Mouse (Mus musculus): ENCODE results near the gene Slc12a8.
A peak's percentile ranks its signal among the peaks of the same experiment; 100 is the strongest.

Gene Slc12a8

GRCm38 (mm10) chr16:33676347-33677312, 159.5 kb downstream of the Slc12a8 start:
- DNase-seq = no peak

- no peak for DNase-seq
These were observed 160.2 kb downstream of the Slc12a8 start for GRCm38 (mm10) chr16:33677313-33677690.

- no peak for DNase-seq
These were observed 160.8 kb downstream of the Slc12a8 start for GRCm38 (mm10) chr16:33677901-33678300.

GRCm38 (mm10) chr16:33680271-33680670, 163.1 kb downstream of the Slc12a8 start:
- DNase-seq = no peak

- no peak for DNase-seq
These were observed 163.7 kb downstream of the Slc12a8 start for GRCm38 (mm10) chr16:33680816-33681215.

- DNase-seq = no peak
These were observed 164.5 kb downstream of the Slc12a8 start for GRCm38 (mm10) chr16:33681661-33682060.

GRCm38 (mm10) chr16:33682651-33683050, 165.5 kb downstream of the Slc12a8 start:
- DNase-seq = no peak

DNA sequence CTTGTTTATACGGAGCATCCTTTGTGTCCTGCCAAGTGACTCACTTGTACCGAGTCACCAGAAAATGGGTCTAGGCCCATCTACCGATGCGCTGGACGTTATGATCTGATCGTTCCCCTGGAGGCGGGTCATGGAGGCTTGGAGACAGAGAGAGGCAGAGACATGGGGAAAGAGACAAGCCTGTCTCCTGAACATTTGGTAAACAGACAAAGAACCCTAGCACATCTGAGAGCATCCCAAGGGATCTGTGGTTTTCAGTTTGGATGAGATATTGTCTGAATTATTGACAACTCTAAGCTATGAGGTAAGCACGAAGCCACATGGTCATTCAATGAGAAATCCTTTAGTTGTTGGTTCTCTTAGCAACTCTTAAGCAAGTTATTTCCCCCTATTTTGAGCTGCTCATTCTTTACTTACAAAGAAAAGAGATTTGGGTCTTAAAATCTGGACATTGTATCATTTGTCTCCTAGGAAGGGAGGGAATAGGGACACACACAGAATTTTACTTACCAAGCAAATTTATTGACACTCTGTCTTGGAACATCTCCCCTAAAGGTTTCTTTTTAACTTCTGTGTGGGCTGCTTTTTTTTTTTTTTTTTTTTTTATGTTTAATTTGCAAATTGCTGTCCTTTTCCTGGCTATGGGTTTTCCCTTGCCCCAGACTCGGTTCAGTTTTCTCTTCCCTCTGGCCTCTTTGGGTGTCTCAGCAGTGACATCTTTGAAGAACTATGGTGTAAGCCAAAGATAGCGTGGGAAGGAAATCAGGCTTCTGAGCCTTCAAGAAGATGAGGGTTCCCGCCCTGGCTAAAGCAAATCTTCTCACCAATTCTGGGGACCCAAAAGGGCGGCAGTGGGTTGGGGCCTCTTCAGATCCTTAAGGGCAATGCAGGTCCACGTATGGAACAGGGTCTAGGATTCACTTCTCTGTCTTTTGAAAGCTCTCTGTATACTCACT, 166.4 kb downstream of the Slc12a8 start:
- no peak for DNase-seq

DNA sequence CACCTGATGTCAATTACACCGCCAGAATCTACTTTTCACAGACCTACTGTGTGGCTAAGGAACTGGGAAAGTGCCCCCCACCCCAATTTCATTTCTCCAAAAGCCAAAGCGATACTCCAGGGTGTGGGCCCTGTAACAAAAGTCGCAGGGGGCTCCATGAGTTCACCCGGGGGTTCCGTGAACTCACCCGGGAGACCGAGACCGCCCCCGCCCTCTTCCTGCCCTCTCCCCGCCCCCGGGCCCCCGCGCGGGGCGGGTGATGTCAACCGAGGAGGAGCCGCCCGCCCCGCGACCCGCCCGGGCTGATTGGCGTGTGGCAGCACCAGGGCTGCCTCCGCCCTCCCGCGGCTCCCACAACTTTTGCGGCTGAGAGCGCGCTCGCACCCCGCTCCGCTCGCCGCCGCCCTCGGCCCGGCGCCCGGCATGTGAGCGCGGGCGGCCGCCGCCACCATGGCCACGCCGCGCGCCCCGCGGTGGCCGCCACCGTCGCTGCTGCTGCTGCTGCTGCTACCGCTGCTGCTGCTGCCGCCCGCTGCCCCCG, 167.1 kb downstream of the Slc12a8 start, which contains the start of gene Heg1:
Gene Heg1, plus strand, starts transcription at position 209 of the 541 bp plus-strand sequence.
- peak; percentile 87 for DNase-seq

DNA sequence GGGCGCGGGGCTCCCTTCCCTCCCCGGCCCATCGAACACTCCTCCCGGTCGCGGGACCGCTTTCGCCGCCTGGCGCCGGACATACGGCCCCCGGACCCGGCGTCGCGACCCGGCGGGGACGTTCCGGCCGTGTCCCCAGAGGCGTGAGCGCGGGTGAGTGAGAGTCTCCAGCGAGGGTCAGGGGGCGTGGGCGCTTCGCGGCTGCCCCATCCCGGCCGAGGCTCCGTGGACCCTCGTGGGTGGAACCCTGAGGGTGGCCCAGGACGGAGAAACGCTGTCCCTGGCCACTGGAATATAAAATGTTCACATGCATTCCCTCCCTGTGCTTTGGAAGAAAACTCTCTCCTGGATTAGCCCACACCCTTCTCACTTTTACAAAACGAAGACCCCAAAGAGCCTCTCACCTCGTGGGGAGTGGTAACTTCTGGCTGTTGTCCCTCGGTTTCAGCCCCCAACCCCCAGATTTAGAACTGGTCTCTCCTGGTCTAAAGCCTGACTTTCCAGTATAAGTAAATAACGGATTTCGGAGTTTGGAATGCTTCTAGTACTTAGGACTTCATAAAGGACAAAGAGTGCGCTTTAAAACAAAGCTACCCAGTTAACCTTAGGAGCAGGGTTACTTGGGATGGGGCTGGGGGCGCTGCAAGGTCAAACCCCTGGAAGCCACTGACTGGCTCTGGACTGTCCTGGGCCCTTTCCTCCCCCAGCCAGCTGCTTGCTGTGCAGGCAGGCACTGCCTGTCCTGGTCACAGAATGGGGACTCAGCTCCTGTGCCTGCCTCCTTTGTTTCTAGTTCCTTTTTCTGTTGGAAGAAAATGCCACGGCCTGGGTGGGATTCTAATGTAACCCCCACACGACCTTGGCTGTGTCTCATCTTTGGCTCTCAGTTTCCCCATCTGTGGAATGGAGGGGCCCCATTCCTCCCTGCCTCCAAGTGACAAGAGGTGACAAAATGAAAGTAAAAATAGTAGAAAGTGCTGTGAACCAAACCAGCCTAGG, 167.9 kb downstream of the Slc12a8 start:
- peak; percentile 25 for DNase-seq

GRCm38 (mm10) chr16:33686056-33686455, 168.9 kb downstream of the Slc12a8 start:
- no peak for DNase-seq

DNA sequence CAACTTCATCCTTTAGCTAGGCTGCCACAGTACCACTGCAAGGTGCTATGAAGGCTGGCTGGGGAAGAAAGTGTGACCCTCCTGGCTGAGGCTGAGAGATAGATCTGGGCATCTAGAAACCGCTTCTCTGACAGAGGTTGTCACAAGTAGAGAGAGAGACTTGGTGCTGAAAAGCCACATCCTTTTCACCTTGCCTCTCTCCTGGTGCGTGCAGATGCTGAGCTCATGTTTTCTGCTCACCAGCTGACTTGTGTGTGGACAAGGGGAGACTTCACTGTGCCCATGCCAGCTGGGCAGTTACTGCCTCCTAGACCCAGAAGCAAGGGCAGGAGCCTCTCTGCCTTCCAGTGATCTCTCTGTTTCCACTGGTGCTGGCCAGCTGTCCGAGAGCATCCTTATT, 170.6 kb downstream of the Slc12a8 start:
- DNase-seq = no peak

- peak; percentile 29 for DNase-seq
These were observed 174.0 kb downstream of the Slc12a8 start for GRCm38 (mm10) chr16:33690975-33691747.

GRCm38 (mm10) chr16:33693553-33693952, 176.4 kb downstream of the Slc12a8 start:
- DNase-seq = no peak

DNA sequence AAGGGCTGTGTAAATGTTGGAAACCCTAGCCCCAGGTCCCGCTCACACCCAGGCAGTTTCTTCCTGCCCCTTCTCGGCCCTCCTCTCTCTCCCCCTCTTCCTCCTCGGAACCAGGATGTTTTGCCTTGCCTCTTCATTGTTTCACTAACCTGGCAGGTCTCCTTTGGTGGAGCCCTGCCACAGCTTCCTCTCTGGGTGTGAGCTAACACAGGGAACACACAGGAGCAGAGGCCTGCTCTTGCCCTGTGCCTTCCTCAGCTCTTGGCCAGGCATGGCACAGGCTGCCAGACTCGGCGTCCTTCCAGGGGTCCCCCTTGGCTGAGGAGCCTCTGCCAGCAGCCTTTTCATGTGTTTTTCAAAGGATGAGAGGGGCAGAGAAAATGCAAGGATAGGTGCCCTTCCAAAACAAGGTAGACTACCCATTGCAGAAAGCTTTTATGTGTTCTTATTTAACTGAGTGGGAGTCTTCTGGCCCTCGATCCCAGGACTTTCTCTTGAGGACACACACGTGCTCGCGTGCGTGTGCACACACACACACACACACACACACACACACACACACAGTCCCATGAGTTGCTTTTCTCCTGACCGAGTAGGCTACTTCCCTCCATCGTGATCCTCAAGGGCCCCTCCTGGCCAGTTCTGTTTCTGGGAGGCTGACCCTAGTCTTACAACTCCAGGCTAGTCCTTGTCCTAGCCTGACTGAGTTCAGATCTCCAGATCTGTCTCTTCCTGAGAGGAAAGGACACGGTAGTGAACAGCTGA, 179.9 kb downstream of the Slc12a8 start:
- no peak for DNase-seq

GRCm38 (mm10) chr16:33697576-33698276, 180.6 kb downstream of the Slc12a8 start:
- DNase-seq = no peak

DNA sequence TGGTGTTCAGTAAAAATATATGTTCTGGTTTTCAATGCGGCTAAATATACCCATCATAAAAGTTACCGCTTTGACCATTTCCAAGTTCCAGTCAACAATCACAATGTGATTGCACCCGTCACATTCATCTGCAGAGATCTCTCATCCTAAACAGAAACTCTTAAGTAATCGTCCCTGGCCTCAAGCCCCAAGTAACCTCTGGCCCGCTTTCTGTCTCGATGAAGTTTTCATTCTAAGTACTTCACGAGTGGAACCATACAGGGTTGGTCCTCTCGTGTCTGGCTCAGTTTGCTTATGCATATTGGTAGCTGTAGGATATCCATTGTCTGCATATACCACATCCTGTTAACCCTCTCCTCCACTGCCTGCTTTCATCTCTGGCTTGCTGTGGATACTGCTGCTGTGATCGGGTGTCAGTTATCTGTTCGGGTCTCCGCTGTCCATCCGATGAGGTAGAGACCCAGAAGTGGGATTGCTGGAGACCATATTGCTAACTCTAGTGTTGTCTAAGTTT, 181.2 kb downstream of the Slc12a8 start:
- no peak for DNase-seq

- no peak for DNase-seq
These were observed 183.5 kb downstream of the Slc12a8 start for GRCm38 (mm10) chr16:33700584-33700983.

GRCm38 (mm10) chr16:33701872-33702271, 184.7 kb downstream of the Slc12a8 start:
- DNase-seq = no peak

Data from liver (tissue).